Mouse (Mus musculus): ENCODE results near the gene Pclo. TPM values are rescaled to one million over a fixed set of nuclear protein-coding genes. Genes with fewer than 3 reads are reported as not detected.

Gene Pclo
- total and polyA plus RNA-seq, 3 experiments: 0.13 to 0.25 (median 0.14) TPM

- no peak for DNase-seq
- intact Hi-C loops (cut with DNase I): no loop called here
- no peaks in the 10 kb centered on the region for H3K27me3 ChIP-seq (ENCODE audit: control insufficient read depth, insufficient read depth, low read length)
- H3K4me1 ChIP-seq (ENCODE audit: control insufficient read depth, insufficient read depth, low read length): no peaks in the 10 kb centered on the region
- H3K9ac ChIP-seq (ENCODE audit: low read depth, low read length): no peak overlapping the region
- WGBS: 93% methylated on average over 2 of the region's 2 CpGs
- H3K36me3 ChIP-seq (ENCODE audit: control insufficient read depth, insufficient read depth, low read length): no peaks in the 10 kb centered on the region
- no peak for TF ChIP-seq EP300 (IDR thresholded peaks at IDR 0.05; ENCODE audit: insufficient read depth, low read depth, low read length)
- TF ChIP-seq CTCF (IDR thresholded peaks at IDR 0.05): no peak
- TF ChIP-seq POLR2A (IDR thresholded peaks at IDR 0.05; ENCODE audit: insufficient read depth, low read depth, low read length): no peak
- H3K79me2 ChIP-seq (replicated peaks; ENCODE audit: control insufficient read depth, insufficient read depth, low read length): no peaks in the 10 kb centered on the region
- no peak overlapping the region for H3K4me3 ChIP-seq
- H3K27ac ChIP-seq: no peak overlapping the region
These were observed 182.0 kb downstream of the Pclo start for GRCm38 (mm10) chr5:14696745-14697144.

GRCm38 (mm10) chr5:14700900-14701299 lies 186.2 kb downstream of the Pclo start:
- intact Hi-C loops (cut with DNase I): no loop called here
- Histone ChIP-seq H3K27ac (no peak overlapping the region), H3K36me3 (ENCODE audit: control insufficient read depth, insufficient read depth, low read length) (no peaks in the 10 kb centered on the region), H3K4me1 (ENCODE audit: control insufficient read depth, insufficient read depth, low read length) (no peaks in the 10 kb centered on the region), H3K79me2 (replicated peaks; ENCODE audit: control insufficient read depth, insufficient read depth, low read length) (no peaks in the 10 kb centered on the region), H3K27me3 (ENCODE audit: control insufficient read depth, insufficient read depth, low read length) (no peaks in the 10 kb centered on the region), H3K9ac (ENCODE audit: low read depth, low read length) (no peak overlapping the region), H3K4me3 (no peak overlapping the region)
- no peak for DNase-seq
- TF ChIP-seq CTCF (IDR thresholded peaks at IDR 0.05) (no peak), EP300 (IDR thresholded peaks at IDR 0.05; ENCODE audit: insufficient read depth, low read depth, low read length) (no peak), POLR2A (IDR thresholded peaks at IDR 0.05; ENCODE audit: insufficient read depth, low read depth, low read length) (no peak)

DNA sequence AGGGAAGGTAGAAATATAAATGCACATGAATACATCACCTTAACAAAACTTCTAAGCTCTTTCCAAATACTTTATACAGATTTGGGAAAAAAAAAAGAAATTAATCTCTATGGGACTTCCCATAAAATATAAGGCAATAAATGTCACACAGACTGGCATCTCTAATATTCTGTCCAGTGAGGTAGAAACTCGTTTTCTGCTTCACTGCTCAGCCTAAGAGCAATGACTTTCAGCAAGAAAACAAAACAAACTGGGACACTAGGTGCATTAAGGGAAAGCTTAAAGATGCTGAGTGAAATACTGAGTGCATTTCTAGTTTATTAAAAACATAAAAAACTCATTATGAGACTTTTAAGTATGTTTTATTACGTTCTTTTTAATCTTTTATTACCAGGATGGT lies 190.7 kb downstream of the Pclo start:
- intact Hi-C loops (cut with DNase I): no loop called here

GRCm38 (mm10) chr5:14707311-14707710 lies 192.6 kb downstream of the Pclo start:
- no peak overlapping the region for H3K4me3 ChIP-seq
- no peak for DNase-seq
- no peak for TF ChIP-seq POLR2A (IDR thresholded peaks at IDR 0.05; ENCODE audit: insufficient read depth, low read depth, low read length)
- TF ChIP-seq CTCF (IDR thresholded peaks at IDR 0.05): no peak
- TF ChIP-seq EP300 (IDR thresholded peaks at IDR 0.05; ENCODE audit: insufficient read depth, low read depth, low read length): no peak
- H3K27me3 ChIP-seq (ENCODE audit: control insufficient read depth, insufficient read depth, low read length): no peaks in the 10 kb centered on the region
- no peaks in the 10 kb centered on the region for H3K79me2 ChIP-seq (replicated peaks; ENCODE audit: control insufficient read depth, insufficient read depth, low read length)
- no peaks in the 10 kb centered on the region for H3K4me1 ChIP-seq (ENCODE audit: control insufficient read depth, insufficient read depth, low read length)
- H3K36me3 ChIP-seq (ENCODE audit: control insufficient read depth, insufficient read depth, low read length): no peaks in the 10 kb centered on the region
- no peak overlapping the region for H3K27ac ChIP-seq
- intact Hi-C loops (cut with DNase I): no loop called here
- WGBS: 67% methylated on average over 4 of the region's 4 CpGs
- no peak overlapping the region for H3K9ac ChIP-seq (ENCODE audit: low read depth, low read length)

More for the DNA sequence above, 190.7 kb downstream of the Pclo start:
- H3K36me3 ChIP-seq (ENCODE audit: control insufficient read depth, insufficient read depth, low read length): no peaks in the 10 kb centered on the region
- H3K4me1 ChIP-seq (ENCODE audit: control insufficient read depth, insufficient read depth, low read length): no peaks in the 10 kb centered on the region
- TF ChIP-seq EP300 (IDR thresholded peaks at IDR 0.05; ENCODE audit: insufficient read depth, low read depth, low read length) (no peak), CTCF (IDR thresholded peaks at IDR 0.05) (no peak), POLR2A (IDR thresholded peaks at IDR 0.05; ENCODE audit: insufficient read depth, low read depth, low read length) (no peak)
- H3K4me3 ChIP-seq: no peak overlapping the region
- no peak overlapping the region for H3K27ac ChIP-seq
- H3K79me2 ChIP-seq (replicated peaks; ENCODE audit: control insufficient read depth, insufficient read depth, low read length): no peaks in the 10 kb centered on the region
- DNase-seq: no peak
- H3K27me3 ChIP-seq (ENCODE audit: control insufficient read depth, insufficient read depth, low read length): no peaks in the 10 kb centered on the region
- H3K9ac ChIP-seq (ENCODE audit: low read depth, low read length): no peak overlapping the region
- WGBS: 32% methylated on average over 2 of the region's 2 CpGs

GRCm38 (mm10) chr5:14723576-14723975 lies 208.9 kb downstream of the Pclo start:
- H3K4me3 ChIP-seq: no peak overlapping the region
- TF ChIP-seq POLR2A (IDR thresholded peaks at IDR 0.05; ENCODE audit: insufficient read depth, low read depth, low read length) (no peak), EP300 (IDR thresholded peaks at IDR 0.05; ENCODE audit: insufficient read depth, low read depth, low read length) (no peak), CTCF (IDR thresholded peaks at IDR 0.05) (no peak)
- no peaks in the 10 kb centered on the region for H3K4me1 ChIP-seq (ENCODE audit: control insufficient read depth, insufficient read depth, low read length)
- no peaks in the 10 kb centered on the region for H3K79me2 ChIP-seq (replicated peaks; ENCODE audit: control insufficient read depth, insufficient read depth, low read length)
- 67% methylated on average over 3 of the region's 3 CpGs for WGBS
- no peaks in the 10 kb centered on the region for H3K36me3 ChIP-seq (ENCODE audit: control insufficient read depth, insufficient read depth, low read length)
- H3K27me3 ChIP-seq (ENCODE audit: control insufficient read depth, insufficient read depth, low read length): no peaks in the 10 kb centered on the region
- no peak overlapping the region for H3K9ac ChIP-seq (ENCODE audit: low read depth, low read length)
- intact Hi-C loops (cut with DNase I): no loop called here
- H3K27ac ChIP-seq: no peak overlapping the region
- DNase-seq: no peak

DNA sequence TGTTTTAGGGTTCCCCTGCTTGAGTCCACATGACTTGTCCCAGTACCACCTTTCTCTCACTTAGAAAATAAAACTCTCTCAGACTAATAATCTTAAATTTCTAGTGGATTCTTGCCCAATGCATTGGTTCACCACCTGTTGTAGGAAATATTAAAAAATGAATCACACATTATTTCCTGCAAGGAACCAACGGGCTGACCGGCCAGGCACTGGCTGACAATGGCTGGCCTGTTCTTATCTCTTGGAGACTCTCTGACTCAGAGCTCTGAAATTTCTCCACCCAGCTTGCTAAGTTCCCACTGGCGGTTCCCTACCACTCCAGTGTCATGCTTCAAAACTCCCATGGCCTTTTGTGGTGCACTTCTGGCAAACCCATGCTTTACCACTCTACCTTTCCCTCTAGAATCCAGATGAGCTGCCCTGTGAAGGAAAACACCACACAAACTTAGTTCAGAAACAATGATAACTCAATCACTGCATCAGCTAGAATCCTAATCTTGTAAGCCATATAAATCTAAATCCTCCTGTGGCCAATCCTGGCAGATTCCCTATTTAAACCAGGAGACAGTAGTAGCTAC lies 214.0 kb downstream of the Pclo start:
- TF ChIP-seq POLR2A (IDR thresholded peaks at IDR 0.05; ENCODE audit: insufficient read depth, low read depth, low read length) (no peak), EP300 (IDR thresholded peaks at IDR 0.05; ENCODE audit: insufficient read depth, low read depth, low read length) (no peak), CTCF (IDR thresholded peaks at IDR 0.05) (no peak)
- Histone ChIP-seq H3K9ac (ENCODE audit: low read depth, low read length) (no peak overlapping the region), H3K36me3 (ENCODE audit: control insufficient read depth, insufficient read depth, low read length) (no peaks in the 10 kb centered on the region), H3K27me3 (ENCODE audit: control insufficient read depth, insufficient read depth, low read length) (no peaks in the 10 kb centered on the region), H3K27ac (no peak overlapping the region), H3K79me2 (replicated peaks; ENCODE audit: control insufficient read depth, insufficient read depth, low read length) (no peaks in the 10 kb centered on the region), H3K4me3 (no peak overlapping the region), H3K4me1 (ENCODE audit: control insufficient read depth, insufficient read depth, low read length) (no peaks in the 10 kb centered on the region)
- 23% methylated on average over 3 of the region's 3 CpGs for WGBS
- DNase-seq: no peak
- intact Hi-C loops (cut with DNase I): no loop called here

Data from heart, adult 2 months (tissue).